In the genomic region with DNA sequence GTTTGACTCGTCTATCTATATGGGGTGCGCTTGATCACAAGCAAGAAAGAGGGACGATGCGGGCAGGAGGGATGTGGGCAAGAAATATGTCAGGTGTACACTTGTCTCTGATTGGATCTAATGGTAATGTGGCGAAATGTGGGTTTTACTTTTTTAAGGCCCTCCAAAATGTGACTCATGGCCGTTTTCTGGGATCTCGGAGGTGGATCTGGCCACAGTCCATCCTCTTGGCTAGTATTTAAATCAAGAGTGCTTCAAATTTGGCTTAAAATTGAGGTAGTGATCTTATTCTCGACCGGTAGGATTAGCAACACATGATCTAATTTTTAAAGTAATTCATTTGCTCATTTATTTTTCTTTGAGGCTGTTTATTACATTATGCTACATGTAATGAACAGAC, we compare ENCODE assay signal across 18 mouse cellular contexts. TPM values are rescaled to one million over a fixed set of nuclear protein-coding genes. Genes with fewer than 3 reads are reported as not detected.
DNase-seq lines count a peak whose midpoint lies in the region.
"Had no signal": no experiment of that assay in that cellular context is flagged by ENCODE, and none has a peak within 500 bp of the region (broad histone marks: within the 10 kb centered on the region; RNA-seq: fewer than 3 reads in every experiment).

No protein-coding gene starts in this region.

- DNase-seq in cerebellum, adult 11-12 months: peak; percentile 13
- no peak for DNase-seq in cerebellum, postnatal 10 days
- DNase-seq in cerebellum, adult 9-10 months: peak; percentile 50
- DNase-seq in cerebellum, adult 11 months: no peak
- DNase-seq in cerebellum, postnatal 25 days: peak; percentile 16 to 39
- DNase-seq in layer of hippocampus, adult 8-10 months (ENCODE audit: low spot score in 2 of 2): no peak
- DNase-seq: adrenal gland, adult 8-10 months; adrenal gland, postnatal 25 days; embryo, embryonic 11 days; gastrocnemius, postnatal 10 days; gastrocnemius, postnatal 36 days; heart, adult 2 months; heart, postnatal 14 days; heart, postnatal 4 days; kidney, adult 18-20 months had no signal

RNA-seq across cellular contexts. Expression of gene 4933415F23Rik, which starts 42.0 kb away (rescaled TPM):
- total RNA-seq in layer of hippocampus, adult 8-10 months (2022): under 1 TPM in 1 of 4 experiments, not detected in 3; 0.17 TPM
- total RNA-seq: adrenal gland, adult 8-10 months; adrenal gland, postnatal 25 days; ES-E14; granulocyte monocyte progenitor cell, adult 5-6 weeks; heart, adult 2 months; heart, postnatal 14 days; heart, postnatal 4 days; hindbrain, postnatal 0 days had no signal

Comparison
In these comparisons a context has a peak if more than half of its experiments do, and no peak if none do; other contexts are left out.
1. DNase-seq: peak in cerebellum, adult 11-12 months (single experiment), cerebellum, adult 9-10 months (single experiment) and cerebellum, postnatal 25 days (2 of 2); none in cerebellum, postnatal 10 days (0 of 2), cerebellum, adult 11 months (single experiment) and layer of hippocampus, adult 8-10 months (0 of 2).